9 mouse cellular contexts compared by ENCODE assay signal in the genomic region with DNA sequence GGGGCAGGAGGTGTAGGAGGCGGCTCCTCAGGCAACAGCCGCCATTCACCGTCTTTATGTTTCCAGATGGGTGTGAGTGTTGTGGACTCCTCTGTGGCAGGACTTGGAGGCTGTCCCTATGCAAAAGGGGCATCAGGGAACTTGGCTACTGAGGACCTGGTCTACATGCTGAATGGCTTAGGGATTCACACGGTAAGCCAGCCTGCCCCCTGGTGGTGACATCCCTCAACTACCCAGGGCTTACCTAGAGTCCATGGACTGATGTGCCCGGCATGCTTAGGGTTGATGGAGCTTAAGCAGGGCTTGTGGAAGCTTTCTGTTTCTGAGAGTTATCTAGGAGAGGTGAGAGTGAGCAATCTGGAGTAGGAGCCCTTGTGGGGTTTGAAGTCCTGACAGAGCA. TPM values are rescaled to one million over a fixed set of nuclear protein-coding genes. Genes with fewer than 3 reads are reported as not detected.
DNase-seq lines count a peak whose midpoint lies in the region; ATAC-seq and TF ChIP-seq lines count a peak whose summit lies in the region.
"Had no signal": no experiment of that assay in that cellular context is flagged by ENCODE, and none has a peak within 500 bp of the region (broad histone marks: within the 10 kb centered on the region; RNA-seq: fewer than 3 reads in every experiment).

No protein-coding gene starts in this region.

- peak; percentile 95 for TF ChIP-seq CTCF in cerebellum, adult 2 months (IDR thresholded peaks at IDR 0.05; ENCODE audit: borderline replicate concordance, insufficient read depth, low read depth, low read length)
- TF ChIP-seq CTCF in midbrain, postnatal 0 days (IDR thresholded peaks at IDR 0.05) = peak; percentile 84

- TF ChIP-seq POLR2A in cerebellum, adult 2 months (IDR thresholded peaks at IDR 0.05; ENCODE audit: borderline replicate concordance, insufficient read depth, low read length) = no peak

- H3K4me2 ChIP-seq in midbrain, postnatal 0 days (ENCODE audit: low read depth, low read length, poor library complexity, severe bottlenecking) = no peak overlapping the region

- no peak overlapping the region for H3K27ac ChIP-seq in cerebellum, adult 2 months (ENCODE audit: insufficient read depth, low read length)
- no peak overlapping the region for H3K27ac ChIP-seq in midbrain, postnatal 0 days (ENCODE audit: low read depth, low read length)

- peaks cover 6% of the 10 kb centered on the region; the same call in 1 of the 2 replicates for H3K4me1 ChIP-seq in cerebellum, adult 2 months (ENCODE audit: control insufficient read depth, insufficient read depth, low read length)
- peaks cover 7% of the 10 kb centered on the region; the same call in 1 of the 2 replicates for H3K4me1 ChIP-seq in midbrain, postnatal 0 days (ENCODE audit: insufficient read depth, low read length)

- no peak for ATAC-seq in midbrain, postnatal 0 days (ENCODE audit: low FRiP score)

- peaks cover 46% of the 10 kb centered on the region for H3K36me3 ChIP-seq in midbrain, postnatal 0 days (ENCODE audit: insufficient read depth, low read length)
- no peaks in the 10 kb centered on the region for H3K36me3 ChIP-seq in splenic B cell, adult 2 months (ENCODE audit: control insufficient read depth, insufficient read depth, low read length, poor library complexity, severe bottlenecking)

- no peaks in the 10 kb centered on the region for H3K27me3 ChIP-seq in cerebellum, adult 2 months (ENCODE audit: control insufficient read depth, insufficient read depth, low read length)
- H3K27me3 ChIP-seq in midbrain, postnatal 0 days (ENCODE audit: insufficient read depth, low read length) = no peaks in the 10 kb centered on the region
- no peaks in the 10 kb centered on the region for H3K27me3 ChIP-seq in splenic B cell, adult 2 months (ENCODE audit: control insufficient read depth, insufficient read depth, low read length, poor library complexity, severe bottlenecking)
- H3K27me3 ChIP-seq: megakaryocyte, embryonic 14.5 days had no signal

- no peak overlapping the region for H3K9ac ChIP-seq in midbrain, postnatal 0 days (replicated peaks; ENCODE audit: low read length, poor library complexity, severe bottlenecking)

- DNase-seq in heart, adult 11 months = peak; percentile 95
- DNase-seq in heart, postnatal 25 days (ENCODE audit: low spot score) = no peak
- DNase-seq in ES-CJ7 (ENCODE audit: low read depth, low spot score) = peak; percentile 86
- peak; percentile 74 to 84 for DNase-seq in cerebellum, adult 2 months
- DNase-seq in gastrocnemius, postnatal 14 days = peak; percentile 80
- peak; percentile 62 to 67 for DNase-seq in layer of hippocampus, postnatal 36 days
- peak; percentile 80 for DNase-seq in midbrain, postnatal 0 days (ENCODE audit: low spot score)
- DNase-seq in splenic B cell, adult 2 months (ENCODE audit: low read depth, low spot score) = peak; percentile 93

- H3K4me3 ChIP-seq in cerebellum, adult 2 months (replicated peaks; ENCODE audit: insufficient read depth, low read depth, low read length) = no peak overlapping the region
- no peak overlapping the region for H3K4me3 ChIP-seq in midbrain, postnatal 0 days (ENCODE audit: low read depth, low read length)
- H3K4me3 ChIP-seq: megakaryocyte, embryonic 14.5 days had no signal

- intact Hi-C loops in heart, postnatal 25 days (cut with DNase I) = loop anchor here (2.0 to 5.0 kb wide), 2 partner anchors 72 to 92 kb away; a partner anchor contains a TSS
- intact Hi-C loops in gastrocnemius, postnatal 14 days (cut with DNase I; ENCODE audit: low total_unique reads) = no loop called here

- 22% methylated on average over 5 of the region's 5 CpGs for WGBS in cerebellum, adult 2 months
- whole genome bisulfite sequencing in midbrain, postnatal 0 days = 28% methylated on average over 5 of the region's 5 CpGs

- H3K9me3 ChIP-seq in midbrain, postnatal 0 days (ENCODE audit: low read length) = no peaks in the 10 kb centered on the region
- H3K9me3 ChIP-seq: megakaryocyte, embryonic 14.5 days had no signal

RNA-seq across cellular contexts. Expression of a gene that starts 2.8 kb away (rescaled TPM):
- 1 to 10 TPM; 1.8 to 2.5 TPM for total RNA-seq in heart, postnatal 25 days (2021)
- polyA plus RNA-seq in cerebellum, adult 2 months (2012; rRNA removed) = 39.6 and 42.9 TPM in 2 replicates
- total RNA-seq in gastrocnemius, postnatal 14 days (2021) = 1 to 10 TPM; 1.2 to 2.1 TPM
- total RNA-seq in layer of hippocampus, postnatal 36 days (2021) = 10 to 100 TPM; 17.7 to 20.7 TPM
- 33.5 and 47.5 TPM in 2 replicates for total RNA-seq in midbrain, postnatal 0 days (2014; rRNA removed)
- polyA plus RNA-seq in midbrain, postnatal 0 days (2015; fragmentation: Nextera tagmentation; extraction: Ambion mirVana) = 36.7 and 41.6 TPM in 2 replicates

RNA-seq across cellular contexts. Expression of a gene that starts 11.7 kb away (rescaled TPM):
- total RNA-seq in heart, postnatal 25 days (2021) = 10 to 100 TPM; 34.6 to 37.6 TPM
- 123 and 127 TPM in 2 replicates for polyA plus RNA-seq in cerebellum, adult 2 months (2012; rRNA removed)
- total RNA-seq in gastrocnemius, postnatal 14 days (2021) = 10 to 100 TPM; 28.9 to 29.2 TPM
- 100 to 1,000 TPM in 1 of 2 experiments, 10 to 100 TPM in 1; 93.4 to 106 TPM for total RNA-seq in layer of hippocampus, postnatal 36 days (2021)
- total RNA-seq in midbrain, postnatal 0 days (2014; rRNA removed) = 157 and 182 TPM in 2 replicates
- polyA plus RNA-seq in midbrain, postnatal 0 days (2015; fragmentation: Nextera tagmentation; extraction: Ambion mirVana) = 212 and 227 TPM in 2 replicates

RNA-seq across cellular contexts. Expression of a gene that starts 14.5 kb away (rescaled TPM):
- 10 to 100 TPM; 71.5 to 74.8 TPM for total RNA-seq in heart, postnatal 25 days (2021)
- 86.9 and 98.7 TPM in 2 replicates for polyA plus RNA-seq in cerebellum, adult 2 months (2012; rRNA removed)
- total RNA-seq in gastrocnemius, postnatal 14 days (2021) = 10 to 100 TPM; 47.2 to 56.6 TPM
- total RNA-seq in layer of hippocampus, postnatal 36 days (2021) = 10 to 100 TPM; 35.5 to 36.4 TPM
- 26.9 and 33.0 TPM in 2 replicates for total RNA-seq in midbrain, postnatal 0 days (2014; rRNA removed)
- polyA plus RNA-seq in midbrain, postnatal 0 days (2015; fragmentation: Nextera tagmentation; extraction: Ambion mirVana) = 54.1 and 58.9 TPM in 2 replicates

RNA-seq across cellular contexts. Expression of a gene that starts 26.3 kb away (rescaled TPM):
- 10 to 100 TPM; 16.0 to 18.0 TPM for total RNA-seq in heart, postnatal 25 days (2021)
- polyA plus RNA-seq in cerebellum, adult 2 months (2012; rRNA removed) = 127 and 130 TPM in 2 replicates
- 10 to 100 TPM; 20.4 to 21.4 TPM for total RNA-seq in gastrocnemius, postnatal 14 days (2021)
- 10 to 100 TPM; 87.4 to 89.4 TPM for total RNA-seq in layer of hippocampus, postnatal 36 days (2021)
- 61.6 and 67.9 TPM in 2 replicates for total RNA-seq in midbrain, postnatal 0 days (2014; rRNA removed)
- polyA plus RNA-seq in midbrain, postnatal 0 days (2015; fragmentation: Nextera tagmentation; extraction: Ambion mirVana) = 90.5 and 101 TPM in 2 replicates

RNA-seq across cellular contexts. Expression of a gene that starts 40.2 kb away (rescaled TPM):
- total RNA-seq in heart, postnatal 25 days (2021) = 10 to 100 TPM; 27.4 to 29.0 TPM
- 46.5 and 47.9 TPM in 2 replicates for polyA plus RNA-seq in cerebellum, adult 2 months (2012; rRNA removed)
- 10 to 100 TPM; 20.6 to 27.8 TPM for total RNA-seq in gastrocnemius, postnatal 14 days (2021)
- total RNA-seq in layer of hippocampus, postnatal 36 days (2021) = 10 to 100 TPM; 33.4 to 43.1 TPM
- 37.8 and 38.8 TPM in 2 replicates for total RNA-seq in midbrain, postnatal 0 days (2014; rRNA removed)
- 92.7 and 93.7 TPM in 2 replicates for polyA plus RNA-seq in midbrain, postnatal 0 days (2015; fragmentation: Nextera tagmentation; extraction: Ambion mirVana)
